Mouse (Mus musculus) adrenal gland, postnatal 14 days (tissue): ENCODE measurements around the gene Cryga. TPM values are rescaled to one million over a fixed set of nuclear protein-coding genes. Genes with fewer than 3 reads are reported as not detected.

Experiments
- DNase-seq: peaks from one replicate; pipeline ENCODE4 v3.0.0; 2021; ENCODE audit warnings: mixed read lengths
- long read RNA-seq, 2 experiments: library from polyadenylated mRNA; stranded (forward); transcript quantifications; one replicate each; pipeline ENCODE4 v2.0.0; 2021
- total RNA-seq: library from RNA; stranded (reverse); gene quantifications from 2 replicates; pipeline ENCODE4 v1.2.3, GENCODE M21; 2021

The Cryga gene
- not detected in 2 replicates for total RNA-seq
- long read RNA-seq, experiment 1: 0 reads
- long read RNA-seq, experiment 2: 0 reads

- DNase-seq: no peak
These were observed at the start of gene Cryga for GRCm38 (mm10) chr1:65103273-65103672. TSS of gene Cryga (minus strand) at chr1:65103373.

- DNase-seq: no peak
These were observed 44.8 kb upstream of the Cryga start for GRCm38 (mm10) chr1:65147971-65148370.

DNA sequence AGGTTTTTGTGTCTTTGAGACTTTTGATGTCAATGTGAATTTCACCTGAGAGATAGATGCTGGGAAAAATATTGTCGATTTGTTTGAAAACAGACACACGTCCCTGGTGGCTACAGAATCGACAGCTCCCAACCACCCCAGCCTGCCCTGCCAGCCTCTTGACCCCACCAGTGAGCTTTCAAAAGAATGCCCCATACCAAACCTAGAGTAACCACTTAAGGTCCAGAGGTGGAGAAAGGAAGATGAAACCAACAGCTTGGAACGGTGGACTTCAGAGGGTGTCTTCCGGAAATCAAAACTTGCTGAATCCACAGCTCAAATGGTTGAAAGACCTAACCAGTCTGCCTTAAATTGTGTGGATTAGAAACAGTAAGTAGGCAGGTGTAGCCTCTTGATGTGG, 44.2 kb upstream of the Cryga start:
- DNase-seq: no peak

- no peak for DNase-seq
These were observed 43.4 kb upstream of the Cryga start for GRCm38 (mm10) chr1:65146601-65147000.

DNA sequence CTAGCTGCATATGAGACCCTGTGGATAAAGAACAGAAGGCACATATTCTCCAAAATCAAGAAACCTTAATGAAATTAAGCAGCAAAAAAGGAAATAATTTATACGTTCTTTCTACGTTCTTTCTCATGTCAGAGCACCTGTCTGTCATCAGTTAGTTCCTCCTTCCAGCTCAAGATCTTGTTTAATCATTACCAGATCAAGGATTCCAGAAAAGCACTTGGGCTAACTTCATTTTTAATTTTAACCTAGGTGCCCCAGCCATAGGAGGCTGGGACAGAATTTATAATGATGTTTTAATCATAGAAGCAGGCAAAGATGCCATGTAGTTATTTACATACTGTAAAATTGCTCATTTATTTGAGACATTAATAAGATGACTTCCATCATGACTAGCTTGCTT, 41.6 kb upstream of the Cryga start:
- DNase-seq: no peak

GRCm38 (mm10) chr1:65137560-65137959, 34.4 kb upstream of the Cryga start:
- no peak for DNase-seq

DNA sequence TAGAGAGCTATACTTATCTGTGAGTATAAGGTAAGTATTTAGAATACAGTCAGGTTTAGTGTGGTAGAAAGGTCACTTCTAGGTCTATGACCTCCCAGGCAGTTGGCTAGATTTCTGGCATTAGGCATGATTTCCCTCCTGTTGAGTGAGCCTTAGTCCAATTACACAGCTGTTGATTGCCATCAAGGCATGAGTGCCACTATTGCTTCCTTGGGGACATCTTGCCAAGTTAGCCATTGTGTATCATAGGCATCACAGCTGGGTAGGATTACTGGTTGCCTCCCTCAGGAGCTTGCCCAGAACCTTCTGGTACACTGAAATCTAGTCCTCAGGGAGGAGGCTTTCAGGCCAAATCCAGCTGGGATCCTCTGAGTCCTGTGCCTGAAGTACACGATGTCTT, 29.7 kb upstream of the Cryga start:
- peak; percentile 6 for DNase-seq

DNA sequence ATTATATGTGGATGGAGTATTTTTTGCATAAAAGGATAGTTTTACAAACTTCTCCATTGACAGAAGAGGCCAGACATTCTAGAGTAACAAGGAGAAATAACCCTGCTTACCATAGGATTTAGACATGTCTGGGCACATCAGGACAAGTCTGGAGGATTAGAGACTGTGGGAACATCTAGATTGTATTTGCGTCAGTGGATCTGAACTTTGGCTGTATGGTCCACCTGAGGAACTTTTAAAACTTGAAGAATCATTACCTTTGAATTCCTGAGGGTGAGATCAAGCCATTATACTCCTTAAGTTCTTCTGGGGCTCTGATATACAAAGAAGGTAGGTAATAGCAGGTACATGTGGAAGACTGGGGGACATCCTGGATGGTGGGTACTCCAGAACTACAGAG, 28.5 kb upstream of the Cryga start:
- no peak for DNase-seq

GRCm38 (mm10) chr1:65130226-65130625, 27.1 kb upstream of the Cryga start:
- no peak for DNase-seq

DNA sequence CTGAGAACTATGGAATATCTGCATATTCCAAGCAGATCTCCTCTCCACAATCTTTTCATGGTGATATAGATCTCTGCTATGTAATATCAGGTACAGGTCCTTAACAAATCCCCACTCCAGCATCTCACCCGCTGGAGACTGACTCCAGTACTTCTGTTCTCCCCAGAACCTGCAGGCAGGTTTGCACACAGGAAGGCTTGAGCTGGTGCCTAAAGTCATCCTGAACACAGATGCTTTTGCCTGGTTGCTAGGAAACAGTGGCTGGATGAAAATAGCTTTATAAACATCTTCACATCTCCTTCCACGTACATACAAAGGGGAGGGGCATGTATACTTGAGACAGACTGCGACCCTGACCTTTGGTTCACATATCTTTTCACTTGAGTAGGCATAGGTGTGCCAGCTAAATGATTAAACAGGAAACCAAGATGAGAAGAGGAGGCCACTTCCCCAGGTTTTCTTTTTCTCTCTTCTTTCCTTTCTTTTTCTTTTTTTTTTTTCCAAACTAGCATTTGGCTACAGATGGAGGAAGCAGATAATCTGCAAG, 26.5 kb upstream of the Cryga start:
- no peak for DNase-seq

- no peak for DNase-seq
These were observed 19.6 kb upstream of the Cryga start, which contains the start of gene D630023F18Rik for GRCm38 (mm10) chr1:65122574-65123372. TSS of gene D630023F18Rik (minus strand) at chr1:65123214.

GRCm38 (mm10) chr1:65119438-65119837, 16.3 kb upstream of the Cryga start, which contains the start of gene Gm28845:
TSS of gene Gm28845 (minus strand) at chr1:65119558.
- DNase-seq: no peak

DNA sequence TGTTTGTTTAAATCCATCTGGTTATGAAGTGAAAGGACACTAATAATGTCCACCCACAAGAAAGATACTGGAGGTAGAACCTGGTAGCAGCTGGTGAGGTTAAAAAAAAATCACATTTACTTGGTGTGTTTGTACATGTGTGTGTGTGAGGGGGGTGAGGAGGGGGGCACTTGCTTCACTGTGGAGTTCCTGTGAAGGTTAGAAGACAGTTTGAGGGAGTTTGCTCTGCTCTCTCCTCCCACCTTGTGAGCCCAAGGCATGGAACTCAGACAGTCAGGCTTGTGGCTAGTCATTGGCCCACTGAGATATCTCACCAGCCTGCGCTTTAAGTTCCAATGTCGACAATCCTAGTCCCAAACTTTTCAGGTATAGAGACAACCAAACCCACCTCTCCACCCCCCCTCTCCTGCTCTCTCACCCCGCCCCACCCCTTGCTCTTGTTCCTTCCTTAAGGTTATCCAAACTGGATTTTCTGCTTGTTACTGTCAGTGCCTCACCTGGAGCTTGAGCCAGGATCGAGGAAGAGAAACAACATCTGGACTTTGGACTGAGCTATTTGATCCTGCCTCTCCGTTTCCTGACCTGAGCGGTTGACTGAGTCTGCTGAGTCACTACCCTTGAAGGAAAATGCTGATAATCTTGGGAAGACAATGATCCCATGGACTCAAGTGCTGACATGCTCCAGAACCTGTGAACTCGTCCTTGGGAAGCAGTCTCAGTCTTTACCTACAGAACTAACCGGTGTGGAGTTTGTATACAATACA, 15.2 kb upstream of the Cryga start:
- no peak for DNase-seq

DNA sequence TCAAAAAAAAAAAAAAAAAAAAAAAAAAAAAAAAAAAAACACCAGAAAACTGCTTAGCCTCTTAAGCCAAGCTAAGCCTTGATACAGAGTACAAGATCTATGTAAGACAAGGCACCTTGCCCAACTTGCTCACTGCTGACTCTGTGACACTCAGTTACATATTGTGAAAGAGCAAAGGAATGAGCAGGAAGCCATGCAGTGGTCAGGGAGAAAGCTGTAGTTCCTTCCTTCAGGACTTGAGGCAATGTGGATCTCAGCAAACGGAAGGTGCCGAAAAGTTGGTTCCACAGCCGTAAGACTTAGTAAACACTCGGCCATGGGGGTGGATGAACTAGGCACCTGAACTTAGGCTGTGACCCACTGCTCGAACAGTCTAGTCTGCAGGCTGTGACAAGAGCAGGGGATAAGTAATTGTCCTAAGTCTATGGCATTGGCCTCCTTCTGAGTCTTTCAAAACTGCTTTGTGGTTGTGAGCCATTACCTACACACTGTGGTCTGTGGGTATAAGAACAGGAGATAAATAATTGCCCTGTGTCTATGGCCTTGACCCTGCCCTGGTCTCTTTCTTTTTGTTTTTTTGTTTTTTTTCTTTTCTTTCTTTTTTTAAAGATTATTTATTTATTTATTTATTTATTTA, 10.5 kb upstream of the Cryga start:
- DNase-seq: peak; percentile 32

DNA sequence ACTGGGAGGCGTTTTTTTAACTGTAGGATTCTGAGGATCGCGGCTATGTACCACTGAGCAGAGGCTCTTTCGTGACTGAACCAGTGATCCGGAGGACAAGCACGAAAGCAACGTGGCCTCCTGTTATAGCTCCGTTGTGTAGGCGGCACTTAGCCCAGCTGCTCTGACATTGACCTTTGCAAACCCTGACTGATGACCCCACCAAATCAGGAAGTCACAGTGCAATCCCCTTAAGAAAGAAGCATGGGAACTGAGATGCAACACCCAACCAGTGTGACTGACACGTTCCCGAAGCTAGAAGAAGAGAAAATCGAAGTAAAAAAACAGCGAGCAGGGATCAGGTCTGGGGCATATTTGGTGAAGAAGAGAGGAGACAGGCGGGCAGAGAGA, 9.6 kb upstream of the Cryga start:
- DNase-seq: peak; percentile 24

GRCm38 (mm10) chr1:65112031-65112806, 9.0 kb upstream of the Cryga start:
- DNase-seq: peak; percentile 88

- no peak for DNase-seq
These were observed 6.7 kb upstream of the Cryga start for GRCm38 (mm10) chr1:65109756-65110435.

- DNase-seq: no peak
These were observed 6.0 kb upstream of the Cryga start for GRCm38 (mm10) chr1:65109196-65109595.

GRCm38 (mm10) chr1:65107654-65108279, 4.6 kb upstream of the Cryga start:
- no peak for DNase-seq

GRCm38 (mm10) chr1:65096953-65097352, 6.2 kb downstream of the Cryga start:
- DNase-seq: no peak

- no peak for DNase-seq
These were observed 11.6 kb downstream of the Cryga start for GRCm38 (mm10) chr1:65091566-65091965.
